8 mouse cellular contexts compared by ENCODE assay signal in the genomic region with DNA sequence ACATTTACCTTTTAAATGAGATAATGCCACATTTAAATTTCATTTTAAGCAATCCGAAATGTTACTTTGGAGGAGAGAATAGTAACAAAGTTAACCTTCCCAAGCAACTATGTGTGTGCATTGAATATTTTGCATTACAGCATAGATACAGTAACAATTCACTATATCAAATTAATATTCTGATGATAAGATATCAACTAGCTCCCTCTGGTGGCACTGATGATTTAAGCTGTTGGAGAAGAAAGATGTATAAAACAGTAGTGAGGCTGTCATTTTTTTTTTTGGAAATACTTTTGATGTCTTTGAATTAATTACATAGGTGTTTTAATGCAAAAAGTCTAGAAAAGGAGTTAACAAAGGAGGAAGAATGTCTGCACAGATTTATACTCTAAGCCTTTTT. TPM values are rescaled to one million over a fixed set of nuclear protein-coding genes. Genes with fewer than 3 reads are reported as not detected.
DNase-seq lines count a peak whose midpoint lies in the region; ATAC-seq lines count a peak whose summit lies in the region.

No protein-coding gene starts in this region.

- intact Hi-C loops in left cerebral cortex, postnatal 14 days (cut with DNase I), result loop anchor here (10.0 kb wide), 1 partner anchor 327 kb away; no protein-coding TSS in a partner anchor
- intact Hi-C loops in left cerebral cortex, postnatal 36 days (cut with DNase I), result loop anchor here (10.0 kb wide), 1 partner anchor 717 kb away; no protein-coding TSS in a partner anchor

- ATAC-seq in inflammation-experienced regulatory T-cells, adult 6 months, result no peak

- peak; percentile 21 for DNase-seq in gastrocnemius, postnatal 10 days
- DNase-seq in gastrocnemius, postnatal 4 days (ENCODE audit: low spot score in 2 of 2), result no peak
- peak; percentile 27 to 58 for DNase-seq in left cerebral cortex, postnatal 14 days (ENCODE audit: low spot score in 2 of 2)
- no peak for DNase-seq in left cerebral cortex, postnatal 36 days (ENCODE audit: low spot score in 2 of 2)
- peak; percentile 40 for DNase-seq in MN1 (ENCODE audit: low spot score)
- peak; percentile 23 to 39 for DNase-seq in layer of hippocampus, postnatal 10 days (ENCODE audit: low spot score in 2 of 2)
- DNase-seq in spleen, postnatal 10 days (ENCODE audit: low spot score in 2 of 2), result no peak

RNA-seq across cellular contexts. Expression of a gene that starts 26.5 kb away (rescaled TPM):
- 10 to 100 TPM; 45.1 to 46.7 TPM for total RNA-seq in gastrocnemius, postnatal 10 days (2021)
- total RNA-seq in gastrocnemius, postnatal 4 days (2021), result 10 to 100 TPM; 48.1 to 59.6 TPM
- total RNA-seq in left cerebral cortex, postnatal 14 days (2021), result 10 to 100 TPM; 78.4 to 80.2 TPM
- total RNA-seq in left cerebral cortex, postnatal 36 days (2021), result 10 to 100 TPM; 73.5 to 74.4 TPM
- total RNA-seq in layer of hippocampus, postnatal 10 days (2021), result 10 to 100 TPM; 86.6 to 97.3 TPM
- polyA plus RNA-seq in inflammation-experienced regulatory T-cells, adult 6 months (2017; shearing (Covaris generic)), result 10 to 100 TPM; 44.0 to 53.5 (median 46.1) TPM

Comparison
In these comparisons a context has a peak if more than half of its experiments do, and no peak if none do; other contexts are left out.
1. DNase-seq: peak in gastrocnemius, postnatal 10 days (single experiment), left cerebral cortex, postnatal 14 days (2 of 2), MN1 (single experiment) and layer of hippocampus, postnatal 10 days (2 of 2); none in gastrocnemius, postnatal 4 days (0 of 2), left cerebral cortex, postnatal 36 days (0 of 2) and spleen, postnatal 10 days (0 of 2).